Mouse (Mus musculus): ENCODE measurements around the gene Olfr67. TPM values are rescaled to one million over a fixed set of nuclear protein-coding genes. Genes with fewer than 3 reads are reported as not detected.
A peak's percentile ranks its signal among the peaks of the same experiment; 100 is the strongest.
"Not testable (repeated sequence)": the region's sequence is repeated elsewhere in the genome, so short reads cannot be mapped to it uniquely, and the experiment has no call there.

Olfr67 gene
- not detected in 2 replicates for polyA plus RNA-seq (2016; fragmentation: Nextera tagmentation; extraction: Ambion mirVana)

GRCm38 (mm10) chr7:103791721-103792120 lies at the start of gene Olfr67:
TSS of gene Olfr67 (minus strand) at chr7:103791821.
- no peak within 1 kb of the TSS for H3K9ac ChIP-seq
- H3K27me3 ChIP-seq (replicated peaks) = no peaks in the 10 kb centered on the region
- H3K9me3 ChIP-seq (replicated peaks) = no peaks in the 10 kb centered on the region
- H3K36me3 ChIP-seq = no peaks in the 10 kb centered on the region
- ATAC-seq = no peak
- 73% methylated on average over 3 of the region's 3 CpGs for WGBS (ENCODE audit: insufficient replicate concordance)
- H3K4me1 ChIP-seq = peaks cover 9% of the 10 kb centered on the region
- no peak within 1 kb of the TSS for H3K4me3 ChIP-seq
- H3K4me2 ChIP-seq = no peak within 1 kb of the TSS
- H3K27ac ChIP-seq = peak within 1 kb of the TSS; percentile 10; the same call in 1 of the 2 replicates

- ATAC-seq = peak; percentile 31
- Histone ChIP-seq H3K9ac (peak within 1 kb of the TSS; percentile 36), H3K9me3 (replicated peaks) (no peaks in the 10 kb centered on the region), H3K27me3 (replicated peaks) (no peaks in the 10 kb centered on the region), H3K4me3 (no peak within 1 kb of the TSS), H3K27ac (peak within 1 kb of the TSS; percentile 84), H3K4me2 (peak within 1 kb of the TSS; percentile 21), H3K36me3 (no peaks in the 10 kb centered on the region), H3K4me1 (peaks cover 44% of the 10 kb centered on the region)
- WGBS (ENCODE audit: insufficient replicate concordance) = 61% methylated on average over 3 of the region's 3 CpGs
Measured at GRCm38 (mm10) chr7:103840268-103840667, 48.6 kb upstream of the Olfr67 start, which contains the start of gene Hbb-bh2. TSS of gene Hbb-bh2 (minus strand) at chr7:103840520.

- H3K36me3 ChIP-seq = no peaks in the 10 kb centered on the region
- H3K27me3 ChIP-seq (replicated peaks) = no peaks in the 10 kb centered on the region
- H3K9me3 ChIP-seq (replicated peaks) = no peaks in the 10 kb centered on the region
- ATAC-seq = peak; percentile 88
- 42% methylated on average over 4 of the region's 4 CpGs for WGBS (ENCODE audit: insufficient replicate concordance)
- peak within 1 kb of the TSS; percentile 97 for H3K27ac ChIP-seq
- H3K4me2 ChIP-seq = peak within 1 kb of the TSS; percentile 49
- H3K4me1 ChIP-seq = peaks cover 45% of the 10 kb centered on the region
- peak within 1 kb of the TSS; percentile 71 for H3K9ac ChIP-seq
- H3K4me3 ChIP-seq = peak within 1 kb of the TSS; percentile 51
Measured at GRCm38 (mm10) chr7:103827808-103828207, 36.2 kb upstream of the Olfr67 start, which contains the start of gene Hbb-bs. TSS of gene Hbb-bs (minus strand) at chr7:103828096.

- H3K27ac ChIP-seq; H3K27me3 ChIP-seq (replicated peaks); H3K36me3 ChIP-seq; H3K9me3 ChIP-seq (replicated peaks); H3K9ac ChIP-seq; H3K4me2 ChIP-seq; H3K4me3 ChIP-seq; ATAC-seq: not testable (repeated sequence)
- H3K4me1 ChIP-seq = peaks cover 48% of the 10 kb centered on the region
- WGBS (ENCODE audit: insufficient replicate concordance) = no CpG with 5 or more reads among the region's 2 CpGs
Measured at GRCm38 (mm10) chr7:103827139-103827538, 35.5 kb upstream of the Olfr67 start.

- no peaks in the 10 kb centered on the region for H3K36me3 ChIP-seq
- no peaks in the 10 kb centered on the region for H3K9me3 ChIP-seq (replicated peaks)
- H3K4me1 ChIP-seq = peaks cover 48% of the 10 kb centered on the region
- peak overlapping the region; percentile 71 for H3K9ac ChIP-seq
- H3K4me3 ChIP-seq = peak overlapping the region; percentile 53
- ATAC-seq = peak; percentile 72
- H3K4me2 ChIP-seq = peak overlapping the region; percentile 54
- no peaks in the 10 kb centered on the region for H3K27me3 ChIP-seq (replicated peaks)
- WGBS (ENCODE audit: insufficient replicate concordance) = 47% methylated on average over 3 of the region's 3 CpGs
- peak overlapping the region; percentile 99 for H3K27ac ChIP-seq
Measured at GRCm38 (mm10) chr7:103826255-103826887, 34.8 kb upstream of the Olfr67 start.

GRCm38 (mm10) chr7:103825536-103826254 lies 34.1 kb upstream of the Olfr67 start:
- 73% methylated on average over 3 of the region's 3 CpGs for WGBS (ENCODE audit: insufficient replicate concordance)
- peak; percentile 83 for ATAC-seq
- Histone ChIP-seq H3K27ac (peak overlapping the region; percentile 99), H3K4me3 (peak overlapping the region; percentile 41), H3K9me3 (replicated peaks) (no peaks in the 10 kb centered on the region), H3K36me3 (no peaks in the 10 kb centered on the region), H3K27me3 (replicated peaks) (no peaks in the 10 kb centered on the region), H3K4me1 (peaks cover 44% of the 10 kb centered on the region), H3K9ac (0 out of 2 replicates have a peak overlapping the region, but pooled peaks have one; percentile 24), H3K4me2 (peak overlapping the region; percentile 61)

GRCm38 (mm10) chr7:103824597-103824996 lies 33.0 kb upstream of the Olfr67 start:
- WGBS (ENCODE audit: insufficient replicate concordance) = 60% methylated on average over 2 of the region's 2 CpGs
- no peaks in the 10 kb centered on the region for H3K36me3 ChIP-seq
- H3K9me3 ChIP-seq (replicated peaks) = no peaks in the 10 kb centered on the region
- H3K4me3 ChIP-seq = peak overlapping the region; percentile 41
- peak overlapping the region; percentile 70 for H3K9ac ChIP-seq
- H3K4me1 ChIP-seq = peaks cover 34% of the 10 kb centered on the region
- ATAC-seq = no peak
- peak overlapping the region; percentile 99 for H3K27ac ChIP-seq
- no peaks in the 10 kb centered on the region for H3K27me3 ChIP-seq (replicated peaks)
- peak overlapping the region; percentile 61 for H3K4me2 ChIP-seq

- H3K27ac ChIP-seq = peak overlapping the region; percentile 96
- peaks cover 24% of the 10 kb centered on the region for H3K4me1 ChIP-seq
- not testable (repeated sequence) for H3K9me3 ChIP-seq (replicated peaks); H3K36me3 ChIP-seq; ATAC-seq; H3K27me3 ChIP-seq (replicated peaks)
- peak overlapping the region; percentile 67 for H3K4me2 ChIP-seq
- H3K9ac ChIP-seq = peak overlapping the region; percentile 78
- WGBS (ENCODE audit: insufficient replicate concordance) = no CpG with 5 or more reads among the region's 2 CpGs
- peak overlapping the region; percentile 41 for H3K4me3 ChIP-seq
Measured at GRCm38 (mm10) chr7:103815085-103815484, 23.5 kb upstream of the Olfr67 start.

- Histone ChIP-seq H3K9ac (peak within 1 kb of the TSS; percentile 78), H3K27me3 (replicated peaks) (no peaks in the 10 kb centered on the region), H3K4me2 (peak within 1 kb of the TSS; percentile 67), H3K36me3 (no peaks in the 10 kb centered on the region), H3K27ac (peak within 1 kb of the TSS; percentile 96), H3K4me1 (peaks cover 37% of the 10 kb centered on the region), H3K9me3 (replicated peaks) (no peaks in the 10 kb centered on the region), H3K4me3 (peak within 1 kb of the TSS; percentile 58)
- 47% methylated on average over 3 of the region's 3 CpGs for WGBS (ENCODE audit: insufficient replicate concordance)
- peak; percentile 83 for ATAC-seq
Measured at GRCm38 (mm10) chr7:103813766-103814165, 22.1 kb upstream of the Olfr67 start, which contains the start of gene Hbb-bt. TSS of gene Hbb-bt (minus strand) at chr7:103813996.

- H3K4me1 ChIP-seq = peaks cover 40% of the 10 kb centered on the region
- not testable (repeated sequence) for H3K9ac ChIP-seq; H3K27me3 ChIP-seq (replicated peaks); H3K27ac ChIP-seq; H3K4me2 ChIP-seq; ATAC-seq; H3K9me3 ChIP-seq (replicated peaks); H3K36me3 ChIP-seq
- no CpG with 5 or more reads among the region's 3 CpGs for WGBS (ENCODE audit: insufficient replicate concordance)
- peak overlapping the region; percentile 58 for H3K4me3 ChIP-seq
Measured at GRCm38 (mm10) chr7:103813152-103813551, 21.5 kb upstream of the Olfr67 start.

- 9% methylated on average over 1 of the region's 1 CpGs for WGBS (ENCODE audit: insufficient replicate concordance)
- Histone ChIP-seq H3K27me3 (replicated peaks) (no peaks in the 10 kb centered on the region), H3K27ac (peak overlapping the region; percentile 99), H3K4me3 (peak overlapping the region; percentile 63), H3K9me3 (replicated peaks) (no peaks in the 10 kb centered on the region), H3K36me3 (no peaks in the 10 kb centered on the region), H3K4me1 (peaks cover 50% of the 10 kb centered on the region), H3K9ac (peak overlapping the region; percentile 78), H3K4me2 (peak overlapping the region; percentile 63)
- peak; percentile 5; the same call in 1 of the 2 replicates for ATAC-seq
Measured at GRCm38 (mm10) chr7:103812174-103812573, 20.6 kb upstream of the Olfr67 start.

Data from liver, embryonic 12.5 days (tissue).